Mouse (Mus musculus) layer of hippocampus, postnatal 25 days (tissue): ENCODE data around the gene Bhlhb9. TPM values are rescaled to one million over a fixed set of nuclear protein-coding genes. Genes with fewer than 3 reads are reported as not detected.
"Not testable (repeated sequence)": the region's sequence is repeated elsewhere in the genome, so short reads cannot be mapped to it uniquely, and the experiment has no call there.

Experiments used
- DNase-seq, 2 experiments: peaks; one replicate each; pipeline ENCODE4 v3.0.0; 2022; ENCODE audit warnings: mixed read lengths in 2 of 2, low spot score in 1 of 2; ENCODE audit errors: extremely low spot score in 1 of 2
- total RNA-seq, 2 experiments: library from RNA; stranded (reverse); gene quantifications; 2 replicates each; pipeline ENCODE4 v1.2.3; 2021

Bhlhb9 gene
- 10 to 100 TPM; 63.7 to 65.2 TPM for total RNA-seq

DNA sequence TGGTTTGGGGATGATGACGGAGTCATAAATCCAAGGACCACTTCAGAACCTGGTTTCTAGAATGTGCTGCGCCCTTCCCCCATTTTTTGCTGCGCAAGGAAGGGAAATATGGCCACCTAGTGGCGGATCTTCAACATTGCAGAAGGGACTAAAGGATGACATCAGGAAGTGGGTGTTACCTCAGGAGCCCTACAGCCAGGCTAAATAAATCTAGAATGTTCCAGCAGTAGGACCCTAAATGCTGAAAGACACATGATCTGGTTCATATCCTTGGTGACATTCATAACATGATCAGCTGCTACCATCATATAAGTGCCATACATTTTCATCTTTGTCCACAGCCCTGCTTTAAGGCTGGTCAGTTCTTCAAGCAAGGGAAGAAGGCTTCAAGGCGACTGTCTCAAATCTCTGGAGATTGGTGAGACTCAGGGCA is at the start of gene Bhlhb9:
Gene Bhlhb9, plus strand, starts transcription at position 383 of the 433 bp plus-strand sequence.
- peak in 1 of 2 experiments; percentile 31 for DNase-seq

DNA sequence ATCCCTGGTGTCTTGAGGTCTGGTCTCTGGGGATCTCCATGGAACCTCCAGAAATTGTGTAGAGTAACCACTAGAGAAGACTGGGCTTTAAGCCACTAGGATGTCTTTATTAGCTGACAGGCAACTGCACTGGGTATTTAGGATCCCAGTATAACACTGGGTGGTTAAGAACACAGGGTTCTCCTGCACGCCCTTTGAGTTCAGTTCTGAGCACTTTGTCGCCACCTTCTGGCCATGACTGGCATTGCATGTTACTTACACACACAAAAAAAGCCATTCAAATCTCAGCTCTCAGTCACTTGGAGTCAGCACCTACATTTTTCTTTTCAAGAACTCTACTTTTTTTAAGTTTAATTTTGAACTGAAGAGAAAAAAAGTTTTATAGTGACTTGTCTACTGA is 44.6 kb upstream of the Bhlhb9 start:
- peak; percentile 52 to 81 for DNase-seq

DNA sequence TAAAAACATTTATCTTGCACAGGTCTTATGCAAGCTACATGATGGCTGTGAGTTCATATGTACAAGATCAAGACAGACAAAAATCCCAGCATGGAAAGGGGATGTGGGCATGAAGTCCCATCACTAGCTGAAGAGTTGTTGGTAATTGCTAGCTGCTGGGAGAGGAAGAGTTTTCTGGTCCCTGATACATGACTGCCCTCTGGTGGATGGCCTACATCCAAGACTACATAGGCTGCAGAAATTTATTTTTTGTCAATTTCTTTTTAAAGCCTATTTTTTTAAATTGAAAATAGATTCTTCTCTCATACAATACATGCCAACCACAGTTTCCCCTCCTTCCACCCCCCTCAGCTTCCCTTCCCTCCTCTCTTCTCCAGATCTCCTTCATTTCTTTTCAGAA is 35.7 kb upstream of the Bhlhb9 start:
- DNase-seq: peak in 1 of 2 experiments; percentile 44

DNA sequence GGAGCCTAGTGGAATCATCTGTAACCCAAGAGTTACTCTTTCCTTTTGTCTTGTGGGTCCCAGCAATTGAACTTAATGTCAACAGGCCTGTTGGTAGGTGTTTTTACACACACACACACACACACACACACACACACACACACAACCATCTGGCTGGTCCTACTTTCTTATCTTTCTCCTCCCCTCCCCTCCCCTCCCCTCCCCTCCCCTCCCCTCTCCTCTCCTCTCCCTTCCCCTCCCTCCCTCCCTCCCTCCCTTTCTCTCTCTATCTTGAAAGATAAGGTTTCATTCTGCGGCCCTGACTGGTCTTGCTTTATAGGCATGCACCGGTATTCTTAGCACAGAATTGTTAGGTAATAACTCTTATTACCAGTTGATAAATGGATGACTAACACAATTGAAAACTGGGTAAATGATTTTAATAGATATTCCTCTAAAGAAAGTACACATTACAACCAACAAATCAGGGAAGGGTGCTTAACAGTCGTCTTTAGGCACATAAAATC is 29.3 kb upstream of the Bhlhb9 start:
- no peak for DNase-seq

GRCm38 (mm10) chrX:135768565-135768964 is 28.8 kb upstream of the Bhlhb9 start:
- DNase-seq: no peak

GRCm38 (mm10) chrX:135791536-135791935 is 5.9 kb upstream of the Bhlhb9 start:
- no peak for DNase-seq

DNA sequence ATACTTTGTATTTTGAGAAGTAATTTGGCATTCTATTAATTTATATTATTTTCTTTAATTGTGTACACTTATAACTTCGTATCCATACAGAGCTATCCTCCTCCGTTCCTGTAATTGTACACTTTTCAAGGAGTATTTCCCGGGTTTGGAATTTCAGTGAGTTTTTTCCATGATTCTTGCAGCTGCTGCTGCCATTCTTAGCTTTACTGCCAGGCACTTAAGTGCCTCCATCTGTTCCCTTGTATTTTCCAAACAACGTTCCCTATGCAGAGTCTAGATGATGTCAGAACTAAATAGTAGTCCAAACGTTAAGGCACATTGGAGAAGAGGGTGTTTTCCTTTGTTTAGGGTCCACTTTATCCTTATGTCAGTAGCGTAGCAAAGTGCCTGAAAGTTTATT is 5.1 kb upstream of the Bhlhb9 start:
- DNase-seq: no peak

- peak; percentile 49 to 54 for DNase-seq
These were observed 1.6 kb upstream of the Bhlhb9 start for GRCm38 (mm10) chrX:135795591-135796304.

DNA sequence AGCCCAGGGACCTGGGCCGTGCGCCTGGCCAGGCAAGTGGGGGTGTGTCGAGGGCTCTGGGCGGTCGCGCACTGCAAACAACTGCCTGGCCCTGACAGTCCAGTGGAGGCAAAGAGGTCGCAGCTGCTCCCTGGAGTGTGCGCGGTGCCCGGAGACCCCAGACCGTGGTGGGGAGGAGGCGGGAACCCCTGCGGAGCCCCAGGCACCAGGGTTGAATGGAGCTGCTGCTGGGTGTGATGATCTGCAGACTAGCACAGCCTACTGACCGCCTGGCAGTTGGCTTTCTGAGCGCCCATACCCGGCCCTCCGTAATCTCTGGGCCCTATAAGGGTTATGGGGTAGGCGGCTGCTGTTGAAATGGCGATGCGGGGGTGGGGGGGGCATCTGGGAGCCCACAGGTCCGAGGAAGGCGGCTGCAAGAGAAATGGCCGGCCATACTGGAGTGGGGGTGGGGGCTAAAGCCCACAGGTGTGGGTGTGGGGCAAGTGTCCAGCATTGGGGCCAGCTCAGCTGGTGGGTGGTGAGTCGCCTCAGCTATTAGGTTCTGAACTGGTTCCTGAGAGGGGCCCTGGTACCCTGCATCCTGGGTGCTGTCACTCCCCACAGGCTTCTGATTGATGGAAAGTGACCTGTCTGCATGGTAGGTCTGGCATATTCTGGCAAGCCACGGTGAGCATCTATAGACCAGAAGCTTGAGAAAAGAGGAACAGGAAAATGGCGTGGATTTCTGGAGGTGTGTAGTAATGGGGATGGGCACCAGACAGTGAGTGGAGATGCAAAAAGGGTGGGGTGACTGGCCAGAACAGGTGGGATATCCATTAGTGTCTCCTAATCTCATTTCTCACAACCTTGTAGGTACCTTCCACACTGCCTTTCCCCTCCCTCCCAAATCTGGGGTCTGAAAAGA is 836 bp upstream of the Bhlhb9 start:
- DNase-seq: not testable (repeated sequence)

DNA sequence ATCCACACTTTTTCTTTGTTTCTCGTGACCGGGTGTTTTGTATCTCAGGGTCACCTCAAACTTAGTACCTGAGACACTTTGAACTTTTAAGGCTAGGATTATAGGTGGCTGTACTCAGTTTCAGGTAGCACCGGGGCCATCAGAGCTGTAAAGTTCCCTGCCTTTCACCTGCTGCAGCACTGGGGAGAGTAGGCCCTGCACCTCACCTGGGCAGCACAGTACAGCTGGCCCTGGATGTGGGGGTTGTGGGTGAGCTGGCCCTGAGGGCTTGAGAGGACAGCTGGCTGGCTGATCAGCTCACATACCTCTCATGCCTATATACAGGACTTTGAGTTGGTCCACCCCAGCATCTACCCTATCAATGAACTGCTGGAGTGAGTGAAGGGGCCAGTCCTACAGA is 6.8 kb downstream of the Bhlhb9 start:
- DNase-seq: no peak

- peak in 1 of 2 experiments; percentile 56 for DNase-seq
These were observed 8.4 kb downstream of the Bhlhb9 start for GRCm38 (mm10) chrX:135805780-135806179.

GRCm38 (mm10) chrX:135835896-135836295 is 38.5 kb downstream of the Bhlhb9 start:
- DNase-seq: not testable (repeated sequence)

DNA sequence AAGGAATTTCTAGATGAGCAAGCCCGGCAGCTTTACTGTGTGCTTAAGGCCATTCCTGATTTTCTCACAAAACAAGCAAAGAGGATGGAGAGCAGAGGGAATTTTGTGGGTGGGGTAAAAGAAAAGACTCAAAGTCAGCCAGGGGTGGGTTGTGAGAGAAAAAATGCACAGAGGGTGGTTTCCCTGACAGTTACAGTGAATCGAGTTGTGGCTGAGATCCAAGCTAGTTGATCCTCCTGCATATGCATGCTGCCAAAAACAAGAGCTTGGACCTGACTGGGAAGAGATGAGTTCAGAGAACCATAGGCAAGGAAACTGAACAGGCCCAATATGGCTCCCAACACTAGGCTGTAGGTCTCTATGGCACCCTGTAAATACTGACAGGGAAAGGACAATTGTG is 40.5 kb downstream of the Bhlhb9 start:
- no peak for DNase-seq

DNA sequence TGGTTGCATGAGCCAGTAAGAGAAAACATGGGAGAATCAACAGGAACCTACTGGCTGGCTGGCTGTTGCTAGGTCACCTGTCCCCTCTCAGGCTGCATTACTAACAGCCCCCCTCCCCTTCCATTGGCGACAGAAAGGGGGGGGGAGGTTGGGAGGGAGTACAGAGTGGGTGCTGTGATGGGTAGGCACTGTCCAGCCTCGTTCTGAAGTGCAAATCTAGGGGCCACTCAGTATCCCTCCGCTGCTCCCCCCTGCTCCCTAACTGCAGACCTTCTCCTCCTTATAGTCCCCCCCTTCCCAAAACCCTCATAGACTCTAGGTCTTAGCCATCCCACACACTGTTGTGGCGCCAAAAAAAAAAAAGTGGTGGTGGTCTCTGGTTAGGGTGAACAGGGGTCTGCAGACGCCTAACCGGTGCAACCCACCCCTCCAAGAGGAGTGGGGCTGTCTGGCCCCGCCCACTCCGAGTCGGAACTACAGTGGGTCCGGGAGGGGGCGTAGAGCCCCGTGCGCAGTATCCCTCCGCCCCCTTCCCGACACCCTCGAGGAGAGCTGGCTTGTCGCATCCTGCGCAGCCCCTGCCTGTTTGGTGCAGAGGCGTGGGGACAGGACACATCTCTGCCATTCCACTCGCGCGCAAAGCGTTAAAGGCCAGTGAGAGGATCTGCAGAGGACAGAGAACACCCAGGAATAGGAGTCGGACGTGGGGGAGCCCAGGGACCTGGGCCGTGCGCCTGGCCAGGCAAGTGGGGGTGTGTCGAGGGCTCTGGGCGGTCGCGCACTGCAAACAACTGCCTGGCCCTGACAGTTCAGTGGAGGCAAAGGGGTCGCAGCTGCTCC is 41.3 kb downstream of the Bhlhb9 start, which contains the start of gene Gprasp2:
Gene Gprasp2, plus strand, starts transcription at position 514 of the 840 bp plus-strand sequence.
- peak; percentile 35 to 43 for DNase-seq

DNA sequence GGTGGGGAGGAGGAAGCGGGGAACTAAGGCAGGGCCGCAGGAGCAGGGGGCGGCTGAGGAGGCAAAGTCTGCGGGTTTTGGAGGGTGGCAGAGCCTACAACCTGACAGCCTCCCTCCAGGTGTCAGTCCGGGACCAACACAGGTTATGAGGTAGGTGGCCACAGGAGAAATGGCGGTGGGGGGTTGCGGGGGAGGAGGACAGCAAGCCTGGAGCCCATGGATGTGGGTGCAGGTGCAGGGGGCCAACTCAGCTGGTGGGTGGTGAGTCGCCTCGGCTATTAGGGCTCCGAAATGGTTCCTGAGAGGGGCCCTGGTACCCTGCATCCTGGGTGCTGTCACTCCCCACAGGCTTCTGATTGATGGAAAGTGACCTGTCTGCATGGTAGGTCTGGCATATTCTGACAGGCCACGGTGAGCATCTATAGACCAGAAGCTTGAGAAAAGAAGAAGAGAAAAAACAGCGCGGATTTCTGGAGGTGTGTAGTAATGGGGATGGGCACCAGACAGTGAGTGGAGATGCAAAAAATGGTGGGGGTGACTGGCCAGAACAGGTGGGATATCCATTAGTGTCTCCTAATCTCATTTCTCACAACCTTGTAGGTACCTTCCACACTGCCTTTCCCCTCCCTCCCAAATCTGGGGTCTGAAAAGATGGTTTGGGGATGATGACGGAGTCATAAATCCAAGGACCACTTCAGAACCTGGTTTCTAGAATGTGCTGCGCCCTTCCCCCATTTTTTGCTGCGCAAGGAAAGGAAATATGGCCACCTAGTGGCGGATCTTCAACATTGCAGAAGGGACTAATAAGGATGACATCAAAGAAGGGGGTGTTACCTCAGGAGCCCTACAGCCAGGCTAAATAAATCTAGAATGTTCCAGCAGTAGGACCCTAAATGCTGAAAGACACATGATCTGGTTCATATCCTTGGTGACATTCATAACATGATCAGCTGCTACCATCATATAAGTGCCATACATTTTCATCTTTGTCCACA is 42.3 kb downstream of the Bhlhb9 start:
- DNase-seq: peak in 1 of 2 experiments; percentile 26

GRCm38 (mm10) chrX:135866806-135867205 is 69.4 kb downstream of the Bhlhb9 start:
- DNase-seq: not testable (repeated sequence)

- no peak for DNase-seq
These were observed 79.3 kb downstream of the Bhlhb9 start for GRCm38 (mm10) chrX:135876679-135877078.

DNA sequence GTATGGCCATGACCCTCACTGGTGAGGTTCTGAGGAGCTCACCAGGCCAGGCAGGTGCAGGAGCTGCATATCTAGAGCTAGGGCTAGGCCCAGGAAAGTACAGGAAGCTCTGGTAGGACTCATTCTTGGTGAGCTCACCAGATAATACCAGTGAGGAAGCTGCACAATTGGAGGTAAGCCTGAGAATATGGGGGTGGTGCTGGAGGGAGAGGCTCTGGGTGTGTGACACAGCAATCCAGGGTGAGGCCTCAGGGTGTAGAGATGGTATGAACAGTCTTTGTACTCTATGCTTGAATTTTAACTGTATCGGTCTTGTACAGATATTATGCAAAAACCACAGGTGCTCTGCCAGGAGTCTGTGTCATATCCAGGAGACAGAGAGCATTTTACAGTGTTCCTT is 82.2 kb downstream of the Bhlhb9 start:
- DNase-seq: no peak
